Mouse (Mus musculus): ENCODE results near the gene Nudt3. TPM values are rescaled to one million over a fixed set of nuclear protein-coding genes. Genes with fewer than 3 reads are reported as not detected.

The Nudt3 gene
- 117 and 224 TPM in 2 replicates for polyA plus RNA-seq (2014; fragmentation: Nextera tagmentation; extraction: Ambion mirVana)

DNA sequence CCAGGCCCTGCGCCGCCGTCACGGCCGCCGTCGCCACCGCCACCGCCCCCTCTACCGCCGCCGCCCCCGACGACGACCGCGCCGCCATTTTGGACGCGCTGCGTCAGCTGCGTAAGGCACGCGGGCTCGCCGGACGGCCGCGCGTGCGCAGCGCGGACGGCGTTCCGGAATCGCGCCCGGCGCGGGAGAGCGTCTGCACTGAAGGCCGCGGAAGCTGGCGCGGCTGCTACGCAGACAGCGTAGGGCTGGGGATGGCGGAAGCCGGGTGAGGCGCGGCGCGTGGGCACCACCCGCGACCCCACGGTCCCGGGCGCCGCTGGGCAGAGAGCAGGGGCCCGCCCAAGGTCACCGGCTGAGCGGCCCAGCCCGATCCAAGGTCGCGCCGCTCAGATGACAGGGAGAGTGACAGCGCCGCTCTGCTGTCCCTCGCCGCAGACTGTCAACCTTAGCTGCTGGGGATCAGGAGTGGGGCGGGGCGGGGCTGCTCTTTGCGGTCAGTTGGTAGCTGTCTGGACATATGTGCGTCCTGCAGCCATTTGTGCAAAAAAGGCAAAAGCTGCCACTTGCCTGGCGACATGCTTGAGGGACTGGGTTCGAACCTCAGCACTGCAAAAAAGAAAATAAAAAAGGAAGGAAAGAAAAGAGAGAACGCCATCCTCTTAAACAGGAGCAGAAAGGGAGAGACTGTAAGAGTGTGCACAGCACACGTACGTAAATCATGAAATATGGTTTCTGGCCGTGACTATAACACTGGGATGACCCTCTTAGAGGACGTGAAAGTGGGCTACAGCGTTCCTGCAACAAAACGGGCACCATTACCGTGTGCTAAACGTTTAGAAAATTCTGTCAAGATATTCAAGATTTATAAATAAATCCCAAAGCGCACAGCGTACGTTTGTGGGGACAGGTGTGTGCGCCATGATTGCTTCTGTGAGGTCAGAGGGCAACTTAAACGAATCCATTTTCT lies at the start of gene Nudt3:
Gene Nudt3 (minus strand): TSS at position 136 of the 967 bp plus-strand sequence.
- H3K9me3 ChIP-seq (ENCODE audit: control insufficient read depth, low read length): no peaks in the 10 kb centered on the region
- no peaks in the 10 kb centered on the region for H3K27me3 ChIP-seq (ENCODE audit: control insufficient read depth, insufficient read depth, low read length)
- WGBS: 11% methylated on average over 63 of the region's 91 CpGs
- H3K4me3 ChIP-seq (replicated peaks; ENCODE audit: low read depth, low read length): peak within 1 kb of the TSS; percentile 95
- peak within 1 kb of the TSS; percentile 99 for H3K27ac ChIP-seq (replicated peaks; ENCODE audit: low read depth, low read length)
- peaks cover 31% of the 10 kb centered on the region for H3K4me1 ChIP-seq (ENCODE audit: control insufficient read depth, insufficient read depth, low read length)
- H3K9ac ChIP-seq (replicated peaks; ENCODE audit: low read length): peak within 1 kb of the TSS; percentile 99
- no peaks in the 10 kb centered on the region for H3K36me3 ChIP-seq (ENCODE audit: control insufficient read depth, insufficient read depth, low read length)
- peak; percentile 89 for ATAC-seq (ENCODE audit: low FRiP score, low TSS enrichment)
- peak within 1 kb of the TSS; percentile 72 for H3K4me2 ChIP-seq (ENCODE audit: low read length)
- peak; percentile 98 for DNase-seq

DNA sequence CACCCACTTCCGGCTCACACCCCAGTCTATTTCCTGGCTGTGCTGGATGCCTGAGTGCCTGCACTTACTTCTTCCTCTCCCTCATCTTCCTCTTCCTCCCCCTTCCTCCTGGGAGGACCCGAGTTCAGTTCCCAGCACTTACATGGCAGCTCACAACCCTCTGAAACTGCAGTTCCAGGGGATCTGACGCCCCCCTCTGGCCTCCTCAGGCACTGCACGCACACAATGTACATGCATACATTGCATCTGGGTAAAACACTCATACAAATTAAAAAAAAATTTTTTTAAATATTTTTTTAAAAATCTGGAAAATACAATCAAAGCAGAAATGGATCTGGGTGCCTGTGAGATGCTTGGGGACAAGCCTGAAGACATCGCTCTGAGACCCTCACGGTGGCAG lies 48.4 kb upstream of the Nudt3 start:
- Histone ChIP-seq H3K4me1 (ENCODE audit: control insufficient read depth, insufficient read depth, low read length) (no peaks in the 10 kb centered on the region), H3K27ac (replicated peaks; ENCODE audit: low read depth, low read length) (no peak overlapping the region), H3K36me3 (ENCODE audit: control insufficient read depth, insufficient read depth, low read length) (no peaks in the 10 kb centered on the region), H3K9me3 (ENCODE audit: control insufficient read depth, low read length) (no peaks in the 10 kb centered on the region), H3K4me2 (ENCODE audit: low read length) (no peak overlapping the region), H3K27me3 (ENCODE audit: control insufficient read depth, insufficient read depth, low read length) (no peaks in the 10 kb centered on the region), H3K4me3 (replicated peaks; ENCODE audit: low read depth, low read length) (no peak overlapping the region), H3K9ac (replicated peaks; ENCODE audit: low read length) (no peak overlapping the region)
- WGBS: 87% methylated on average over 6 of the region's 6 CpGs
- ATAC-seq (ENCODE audit: low FRiP score, low TSS enrichment) (no peak), DNase-seq (no peak)

DNA sequence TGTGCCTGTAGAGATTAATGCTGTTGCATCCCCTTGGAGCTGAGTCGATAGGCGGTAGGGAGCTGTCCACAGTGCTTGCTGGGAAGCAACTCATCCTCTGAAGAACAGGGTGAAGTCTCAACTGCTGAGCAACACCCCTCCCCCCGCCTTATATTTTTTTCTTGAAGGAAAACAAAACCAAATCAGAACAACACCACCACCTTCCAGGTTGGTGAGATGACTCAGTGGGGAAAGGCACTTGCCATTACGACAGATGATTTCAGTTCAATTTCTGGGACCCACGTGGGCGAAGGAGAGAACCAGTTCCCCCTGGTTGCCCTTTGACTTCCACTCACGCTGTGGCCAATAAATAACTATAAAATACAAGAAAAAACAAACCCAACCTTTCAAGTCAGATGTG lies 35.5 kb upstream of the Nudt3 start:
- no peak overlapping the region for H3K4me3 ChIP-seq (replicated peaks; ENCODE audit: low read depth, low read length)
- 0 out of 2 replicates have a peak, but pooled peaks cover 5% of the 10 kb centered on the region for H3K27me3 ChIP-seq (ENCODE audit: control insufficient read depth, insufficient read depth, low read length)
- H3K4me1 ChIP-seq (ENCODE audit: control insufficient read depth, insufficient read depth, low read length): no peaks in the 10 kb centered on the region; the same call in 1 of the 2 replicates
- no peak overlapping the region for H3K9ac ChIP-seq (replicated peaks; ENCODE audit: low read length)
- WGBS: 79% methylated on average over 7 of the region's 7 CpGs
- no peaks in the 10 kb centered on the region for H3K36me3 ChIP-seq (ENCODE audit: control insufficient read depth, insufficient read depth, low read length)
- H3K9me3 ChIP-seq (ENCODE audit: control insufficient read depth, low read length): no peaks in the 10 kb centered on the region
- no peak for DNase-seq
- no peak overlapping the region for H3K27ac ChIP-seq (replicated peaks; ENCODE audit: low read depth, low read length)
- H3K4me2 ChIP-seq (ENCODE audit: low read length): no peak overlapping the region
- no peak for ATAC-seq (ENCODE audit: low FRiP score, low TSS enrichment)

DNA sequence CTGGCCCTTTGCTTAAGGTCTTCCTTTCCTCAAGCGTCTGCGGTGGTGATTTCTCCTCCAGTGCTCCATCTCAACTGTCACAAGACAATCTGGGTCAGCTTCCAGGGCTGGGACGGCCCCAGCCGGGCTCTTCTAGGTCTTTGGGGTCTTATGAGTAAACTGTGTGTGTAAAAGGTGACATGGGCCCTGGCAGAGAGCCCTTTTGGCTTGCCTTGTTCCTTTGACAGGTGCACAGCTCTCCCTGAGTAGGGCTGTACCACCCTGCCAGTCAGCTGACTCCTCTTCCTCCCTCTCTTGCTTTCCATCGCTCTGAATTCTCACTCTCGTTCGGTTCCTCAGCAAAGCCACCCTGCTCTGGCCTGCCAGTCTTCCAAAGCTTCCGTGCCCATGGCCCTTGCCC lies 33.8 kb upstream of the Nudt3 start:
- Histone ChIP-seq H3K27ac (replicated peaks; ENCODE audit: low read depth, low read length) (no peak overlapping the region), H3K4me3 (replicated peaks; ENCODE audit: low read depth, low read length) (no peak overlapping the region), H3K9ac (replicated peaks; ENCODE audit: low read length) (no peak overlapping the region), H3K9me3 (ENCODE audit: control insufficient read depth, low read length) (no peaks in the 10 kb centered on the region), H3K4me2 (ENCODE audit: low read length) (no peak overlapping the region), H3K4me1 (ENCODE audit: control insufficient read depth, insufficient read depth, low read length) (no peaks in the 10 kb centered on the region; the same call in 1 of the 2 replicates), H3K36me3 (ENCODE audit: control insufficient read depth, insufficient read depth, low read length) (no peaks in the 10 kb centered on the region), H3K27me3 (ENCODE audit: control insufficient read depth, insufficient read depth, low read length) (0 out of 2 replicates have a peak, but pooled peaks cover 5% of the 10 kb centered on the region)
- no peak for ATAC-seq (ENCODE audit: low FRiP score, low TSS enrichment)
- DNase-seq: no peak
- 73% methylated on average over 8 of the region's 8 CpGs for WGBS

DNA sequence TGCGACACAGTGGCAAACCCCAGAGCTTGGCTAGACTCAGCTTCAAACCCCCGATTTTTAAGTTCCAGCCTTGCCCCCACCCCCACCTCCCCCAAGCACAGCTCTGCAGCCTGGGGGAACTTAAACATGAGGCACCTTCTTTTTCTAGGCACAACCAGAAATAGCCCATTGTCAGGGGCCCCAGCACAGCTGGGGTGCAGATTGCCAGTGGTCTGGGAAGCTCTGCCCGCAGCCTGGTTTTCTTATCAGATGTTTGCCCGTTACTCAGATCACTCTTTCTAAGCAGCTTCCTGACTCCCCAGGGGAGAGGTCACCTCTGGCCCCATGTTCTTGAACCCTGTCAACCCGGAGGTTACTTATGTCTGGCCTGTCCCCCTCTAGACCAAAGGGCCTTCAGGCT lies 33.1 kb upstream of the Nudt3 start:
- H3K27me3 ChIP-seq (ENCODE audit: control insufficient read depth, insufficient read depth, low read length): 0 out of 2 replicates have a peak, but pooled peaks cover 5% of the 10 kb centered on the region
- H3K9ac ChIP-seq (replicated peaks; ENCODE audit: low read length): peak overlapping the region; percentile 63
- DNase-seq (no peak), ATAC-seq (ENCODE audit: low FRiP score, low TSS enrichment) (no peak)
- H3K4me3 ChIP-seq (replicated peaks; ENCODE audit: low read depth, low read length): peak overlapping the region; percentile 54
- no peaks in the 10 kb centered on the region for H3K9me3 ChIP-seq (ENCODE audit: control insufficient read depth, low read length)
- no peaks in the 10 kb centered on the region for H3K36me3 ChIP-seq (ENCODE audit: control insufficient read depth, insufficient read depth, low read length)
- no peak overlapping the region; the same call in 1 of the 2 replicates for H3K27ac ChIP-seq (replicated peaks; ENCODE audit: low read depth, low read length)
- peak overlapping the region; percentile 85 for H3K4me2 ChIP-seq (ENCODE audit: low read length)
- no peaks in the 10 kb centered on the region; the same call in 1 of the 2 replicates for H3K4me1 ChIP-seq (ENCODE audit: control insufficient read depth, insufficient read depth, low read length)
- WGBS: 36% methylated on average over 5 of the region's 5 CpGs

DNA sequence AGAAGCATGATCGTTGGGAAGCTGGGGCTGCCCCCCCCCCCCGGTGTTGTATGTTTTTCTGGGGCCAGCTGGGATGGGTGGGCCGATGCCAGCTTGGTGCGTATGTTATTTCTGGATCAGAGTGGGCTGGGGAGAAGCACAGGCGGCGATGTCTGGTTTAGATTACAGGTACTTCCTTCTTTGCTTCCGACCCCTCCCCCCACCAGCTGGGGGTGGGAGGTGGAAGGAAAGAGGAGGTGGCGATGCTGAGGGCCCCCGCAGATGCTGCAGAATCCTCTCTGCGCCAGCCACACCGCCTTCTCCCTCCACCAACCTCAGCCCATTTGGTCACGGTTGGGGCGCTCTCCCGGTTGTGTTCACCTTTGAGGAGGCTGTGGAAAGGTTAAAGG lies 32.7 kb upstream of the Nudt3 start:
- H3K9me3 ChIP-seq (ENCODE audit: control insufficient read depth, low read length): no peaks in the 10 kb centered on the region
- 4% methylated on average over 14 of the region's 14 CpGs for WGBS
- ATAC-seq (ENCODE audit: low FRiP score, low TSS enrichment): no peak; the same call in 1 of the 2 replicates
- H3K36me3 ChIP-seq (ENCODE audit: control insufficient read depth, insufficient read depth, low read length): no peaks in the 10 kb centered on the region
- H3K4me1 ChIP-seq (ENCODE audit: control insufficient read depth, insufficient read depth, low read length): no peaks in the 10 kb centered on the region; the same call in 1 of the 2 replicates
- peak overlapping the region; percentile 54 for H3K4me3 ChIP-seq (replicated peaks; ENCODE audit: low read depth, low read length)
- H3K4me2 ChIP-seq (ENCODE audit: low read length): peak overlapping the region; percentile 85
- H3K27me3 ChIP-seq (ENCODE audit: control insufficient read depth, insufficient read depth, low read length): 0 out of 2 replicates have a peak, but pooled peaks cover 5% of the 10 kb centered on the region
- no peak overlapping the region; the same call in 1 of the 2 replicates for H3K27ac ChIP-seq (replicated peaks; ENCODE audit: low read depth, low read length)
- H3K9ac ChIP-seq (replicated peaks; ENCODE audit: low read length): peak overlapping the region; percentile 63
- DNase-seq: peak; percentile 47

DNA sequence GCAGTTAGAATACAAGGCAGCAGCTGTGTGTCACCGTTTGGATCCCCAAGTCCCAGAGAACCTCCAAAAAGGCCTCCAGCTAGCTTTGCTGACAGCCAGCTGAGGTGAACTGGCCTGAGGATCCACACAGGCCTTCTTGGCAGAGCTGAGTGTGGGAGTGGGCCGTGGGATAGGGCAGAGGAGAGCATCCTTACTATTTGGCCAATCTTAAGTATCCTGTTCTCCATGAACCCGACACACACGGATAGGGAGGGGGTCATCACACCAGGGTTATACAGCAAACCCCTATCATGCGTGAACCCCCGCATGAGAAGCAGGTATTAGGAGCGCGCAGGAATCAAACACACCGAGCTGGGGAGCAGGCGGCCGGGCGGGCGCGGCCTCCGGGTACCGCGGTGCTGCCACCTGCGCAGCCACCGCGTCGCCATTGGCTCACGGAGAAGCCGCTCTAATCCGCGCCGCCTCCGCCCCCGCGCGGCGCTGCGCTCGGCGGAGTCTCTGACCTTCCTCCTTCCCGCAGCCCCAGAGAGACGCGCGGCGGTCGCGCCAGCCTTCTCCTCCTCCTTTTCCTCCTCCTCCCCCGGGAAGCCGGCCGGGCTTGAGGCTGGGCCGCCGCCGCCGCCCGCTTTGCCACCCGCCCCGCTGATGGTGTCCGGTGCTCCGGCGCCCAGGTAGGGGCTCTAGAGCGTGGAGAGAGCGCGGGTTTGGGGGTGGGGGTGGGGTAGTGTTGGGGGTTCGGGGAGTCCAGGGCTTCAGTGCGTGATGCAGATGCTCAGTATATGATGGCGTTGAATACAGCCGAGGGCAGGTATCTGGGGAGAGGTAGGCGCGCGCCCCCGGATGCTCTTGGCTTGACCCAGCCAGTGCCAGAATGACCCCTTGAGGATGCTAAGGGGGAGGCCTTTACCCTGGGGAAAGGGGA lies 32.1 kb upstream of the Nudt3 start, which contains the start of gene Pacsin1:
Gene Pacsin1 (plus strand): TSS at position 421 of the 922 bp plus-strand sequence.
- Histone ChIP-seq H3K4me3 (replicated peaks; ENCODE audit: low read depth, low read length) (peak within 1 kb of the TSS; percentile 54), H3K27ac (replicated peaks; ENCODE audit: low read depth, low read length) (peak within 1 kb of the TSS; percentile 43), H3K9ac (replicated peaks; ENCODE audit: low read length) (peak within 1 kb of the TSS; percentile 63), H3K36me3 (ENCODE audit: control insufficient read depth, insufficient read depth, low read length) (no peaks in the 10 kb centered on the region), H3K27me3 (ENCODE audit: control insufficient read depth, insufficient read depth, low read length) (0 out of 2 replicates have a peak, but pooled peaks cover 5% of the 10 kb centered on the region), H3K4me1 (ENCODE audit: control insufficient read depth, insufficient read depth, low read length) (no peaks in the 10 kb centered on the region; the same call in 1 of the 2 replicates), H3K4me2 (ENCODE audit: low read length) (peak within 1 kb of the TSS; percentile 85), H3K9me3 (ENCODE audit: control insufficient read depth, low read length) (no peaks in the 10 kb centered on the region)
- DNase-seq (peak; percentile 89), ATAC-seq (ENCODE audit: low FRiP score, low TSS enrichment) (peak; percentile 79)
- 1% methylated on average over 65 of the region's 65 CpGs for WGBS

All from midbrain, embryonic 14.5 days (tissue).